Mouse (Mus musculus) bone marrow macrophage, adult 2 months (primary cell): ENCODE measurements around the gene Kcnma1. TPM values are rescaled to one million over a fixed set of nuclear protein-coding genes. Genes with fewer than 3 reads are reported as not detected.

Experiments used
- H3K27ac ChIP-seq: 2 replicates; pipeline ENCODE4 v1.5.1; 2012; ENCODE audit warnings: low read depth, low read length; ENCODE audit not compliant: insufficient read depth
- H3K4me1 ChIP-seq: 2 replicates; pipeline ENCODE4 v1.6.1; 2012; ENCODE audit warnings: low read length; ENCODE audit not compliant: control insufficient read depth, insufficient read depth
- H3K4me3 ChIP-seq: 2 replicates; pipeline ENCODE4 v1.5.1; 2012; ENCODE audit warnings: mild to moderate bottlenecking, low read length, moderate library complexity; ENCODE audit not compliant: insufficient read depth
- CTCF ChIP-seq: IDR thresholded peaks from 2 replicates; pipeline ENCODE4 v1.5.1; 2012; ENCODE audit warnings: low read depth, mild to moderate bottlenecking, low read length, moderate library complexity
- POLR2A ChIP-seq: IDR thresholded peaks from 2 replicates; pipeline ENCODE4 v1.6.1; 2012; ENCODE audit warnings: mild to moderate bottlenecking, low read depth, low read length, borderline replicate concordance
- polyA plus RNA-seq: library from polyadenylated mRNA; stranded (reverse); fragments of >200 nt; gene quantifications from 2 replicates; pipeline ENCODE4 v1.2.4, GENCODE M21; 2012; ENCODE audit not compliant: missing spikeins, insufficient read depth, insufficient read length

Gene Kcnma1
- polyA plus RNA-seq, 1 experiment = not detected

- H3K27ac ChIP-seq = no peak overlapping the region
- H3K4me3 ChIP-seq = no peak overlapping the region
- TF ChIP-seq CTCF = no peak
- no peak for TF ChIP-seq POLR2A
- H3K4me1 ChIP-seq = no peaks in the 10 kb centered on the region
Measured at GRCm38 (mm10) chr14:23626925-23627324, 387.4 kb downstream of the Kcnma1 start.

- Histone ChIP-seq H3K27ac (no peak overlapping the region), H3K4me3 (no peak overlapping the region), H3K4me1 (no peaks in the 10 kb centered on the region)
- TF ChIP-seq CTCF = no peak
- no peak for TF ChIP-seq POLR2A
Measured at GRCm38 (mm10) chr14:23626114-23626513, 388.2 kb downstream of the Kcnma1 start.

GRCm38 (mm10) chr14:23625436-23625835, 388.9 kb downstream of the Kcnma1 start:
- no peak for TF ChIP-seq POLR2A
- TF ChIP-seq CTCF = no peak
- no peak overlapping the region for H3K4me3 ChIP-seq
- H3K4me1 ChIP-seq = no peaks in the 10 kb centered on the region
- no peak overlapping the region for H3K27ac ChIP-seq

- H3K4me3 ChIP-seq = no peak overlapping the region
- no peak overlapping the region for H3K27ac ChIP-seq
- no peaks in the 10 kb centered on the region for H3K4me1 ChIP-seq
- TF ChIP-seq CTCF (no peak), POLR2A (no peak)
Measured at GRCm38 (mm10) chr14:23624455-23624854, 389.8 kb downstream of the Kcnma1 start.

GRCm38 (mm10) chr14:23620685-23621084, 393.6 kb downstream of the Kcnma1 start:
- H3K27ac ChIP-seq = no peak overlapping the region
- TF ChIP-seq POLR2A = no peak
- TF ChIP-seq CTCF = no peak
- no peaks in the 10 kb centered on the region for H3K4me1 ChIP-seq
- H3K4me3 ChIP-seq = no peak overlapping the region

- TF ChIP-seq CTCF (no peak), POLR2A (no peak)
- no peaks in the 10 kb centered on the region for H3K4me1 ChIP-seq
- no peak overlapping the region for H3K27ac ChIP-seq
- no peak overlapping the region for H3K4me3 ChIP-seq
Measured at GRCm38 (mm10) chr14:23618973-23619372, 395.3 kb downstream of the Kcnma1 start.

- Histone ChIP-seq H3K27ac (no peak overlapping the region), H3K4me3 (no peak overlapping the region), H3K4me1 (no peaks in the 10 kb centered on the region)
- TF ChIP-seq POLR2A = no peak
- TF ChIP-seq CTCF = no peak
Measured at GRCm38 (mm10) chr14:23618081-23618480, 396.2 kb downstream of the Kcnma1 start.

- TF ChIP-seq POLR2A = no peak
- no peak for TF ChIP-seq CTCF
- Histone ChIP-seq H3K27ac (no peak overlapping the region), H3K4me1 (no peaks in the 10 kb centered on the region), H3K4me3 (no peak overlapping the region)
Measured at GRCm38 (mm10) chr14:23610054-23610453, 404.2 kb downstream of the Kcnma1 start.

GRCm38 (mm10) chr14:23605740-23606139, 408.6 kb downstream of the Kcnma1 start:
- no peak for TF ChIP-seq POLR2A
- no peak for TF ChIP-seq CTCF
- no peaks in the 10 kb centered on the region for H3K4me1 ChIP-seq
- no peak overlapping the region for H3K4me3 ChIP-seq
- H3K27ac ChIP-seq = no peak overlapping the region

- TF ChIP-seq POLR2A (no peak), CTCF (no peak)
- Histone ChIP-seq H3K4me1 (no peaks in the 10 kb centered on the region), H3K4me3 (no peak overlapping the region), H3K27ac (no peak overlapping the region)
Measured at GRCm38 (mm10) chr14:23602937-23603336, 411.4 kb downstream of the Kcnma1 start.

GRCm38 (mm10) chr14:23602054-23602453, 412.2 kb downstream of the Kcnma1 start:
- no peak overlapping the region for H3K4me3 ChIP-seq
- H3K4me1 ChIP-seq = no peaks in the 10 kb centered on the region
- TF ChIP-seq POLR2A (no peak), CTCF (no peak)
- no peak overlapping the region for H3K27ac ChIP-seq
